Mouse (Mus musculus): ENCODE measurements at regions not wholly inside any gene's neighbourhood (a gene's known extent, or its start where the extent isn't known, plus 50 kb on each side); places are given as distances from the start of the nearest gene placed in this dataset.
"Not testable (repeated sequence)": the region's sequence is repeated elsewhere in the genome, so short reads cannot be mapped to it uniquely, and the experiment has no call there.

GRCm38 (mm10) chr10:26570468-26570867, 182.8 kb upstream of the Arhgap18 start:
- Histone ChIP-seq H3K27me3 (ENCODE audit: control insufficient read depth, insufficient read depth, low read length) (no peaks in the 10 kb centered on the region), H3K9ac (replicated peaks) (no peak overlapping the region), H3K4me1 (replicated peaks; ENCODE audit: control insufficient read depth in 2 of 2, insufficient read depth in 2 of 2, low read length in 1 of 2) (no peaks in the 10 kb centered on the region), H3K4me3 (ENCODE audit: insufficient read depth in 1 of 2, low read depth in 2 of 2, low read length in 2 of 2) (no peak overlapping the region), H3K4me2 (ENCODE audit: low read depth) (no peak overlapping the region), H3K36me3 (replicated peaks; ENCODE audit: control insufficient read depth, insufficient read depth, low read depth) (no peaks in the 10 kb centered on the region), H3K9me3 (ENCODE audit: control insufficient read depth, low read length) (no peaks in the 10 kb centered on the region), H3K27ac (no peak overlapping the region)
- 70% methylated on average over 5 of the region's 5 CpGs for WGBS (ENCODE audit: insufficient replicate concordance)
- TF ChIP-seq EP300 (IDR thresholded peaks at IDR 0.05; ENCODE audit: low read depth) (no peak), CTCF (IDR thresholded peaks at IDR 0.05; ENCODE audit: low read depth) (no peak)
- ATAC-seq (ENCODE audit: insufficient read depth) (no peak), DNase-seq (ENCODE audit: low read depth in 3 of 3, low spot score in 3 of 3) (no peak)

DNA sequence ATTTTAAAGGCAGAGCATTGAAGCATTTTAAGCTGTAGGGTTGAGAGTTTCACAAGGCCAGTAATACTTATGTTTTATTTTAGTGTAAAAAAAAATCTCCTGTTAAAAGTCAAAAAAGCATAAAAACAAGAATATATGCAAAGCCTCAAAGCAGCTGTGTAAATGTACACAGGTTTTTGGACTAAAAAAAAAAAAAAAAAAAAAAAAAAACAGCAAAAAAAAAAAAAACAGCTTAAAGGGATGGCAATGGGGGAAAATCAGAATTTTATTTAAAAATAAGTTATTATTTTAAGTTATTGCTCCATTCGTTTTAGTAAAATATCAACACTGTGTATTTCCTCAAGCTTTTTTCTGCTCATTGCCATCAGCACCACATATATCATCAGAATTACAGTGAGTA, 181.8 kb upstream of the Arhgap18 start:
- WGBS (ENCODE audit: insufficient replicate concordance), result 54% methylated on average over 1 of the region's 1 CpGs
- Histone ChIP-seq H3K4me1 (replicated peaks; ENCODE audit: control insufficient read depth in 2 of 2, insufficient read depth in 2 of 2, low read length in 1 of 2) (no peaks in the 10 kb centered on the region), H3K36me3 (replicated peaks; ENCODE audit: control insufficient read depth, insufficient read depth, low read depth) (no peaks in the 10 kb centered on the region), H3K4me2 (ENCODE audit: low read depth) (no peak overlapping the region), H3K9me3 (ENCODE audit: control insufficient read depth, low read length) (no peaks in the 10 kb centered on the region), H3K27me3 (ENCODE audit: control insufficient read depth, insufficient read depth, low read length) (no peaks in the 10 kb centered on the region), H3K9ac (replicated peaks) (no peak overlapping the region), H3K27ac (no peak overlapping the region), H3K4me3 (ENCODE audit: insufficient read depth in 1 of 2, low read depth in 2 of 2, low read length in 2 of 2) (no peak overlapping the region)
- TF ChIP-seq CTCF (IDR thresholded peaks at IDR 0.05; ENCODE audit: low read depth), result no peak
- no peak for TF ChIP-seq EP300 (IDR thresholded peaks at IDR 0.05; ENCODE audit: low read depth)
- DNase-seq (ENCODE audit: low read depth in 3 of 3, low spot score in 3 of 3) (no peak), ATAC-seq (ENCODE audit: insufficient read depth) (no peak)

- H3K9me3 ChIP-seq (ENCODE audit: control insufficient read depth, low read length), result no peaks in the 10 kb centered on the region
- H3K4me1 ChIP-seq (replicated peaks; ENCODE audit: control insufficient read depth in 2 of 2, insufficient read depth in 2 of 2, low read length in 1 of 2), result no peaks in the 10 kb centered on the region
- TF ChIP-seq CTCF (IDR thresholded peaks at IDR 0.05; ENCODE audit: low read depth), result no peak
- TF ChIP-seq EP300 (IDR thresholded peaks at IDR 0.05; ENCODE audit: low read depth), result no peak
- ATAC-seq (ENCODE audit: insufficient read depth), result no peak
- no peak overlapping the region for H3K4me2 ChIP-seq (ENCODE audit: low read depth)
- 44% methylated on average over 3 of the region's 3 CpGs for WGBS (ENCODE audit: insufficient replicate concordance)
- H3K27me3 ChIP-seq (ENCODE audit: control insufficient read depth, insufficient read depth, low read length), result no peaks in the 10 kb centered on the region
- no peaks in the 10 kb centered on the region for H3K36me3 ChIP-seq (replicated peaks; ENCODE audit: control insufficient read depth, insufficient read depth, low read depth)
- DNase-seq (ENCODE audit: low read depth in 3 of 3, low spot score in 3 of 3), result no peak
- no peak overlapping the region for H3K27ac ChIP-seq
- H3K4me3 ChIP-seq (ENCODE audit: insufficient read depth in 1 of 2, low read depth in 2 of 2, low read length in 2 of 2), result no peak overlapping the region
- H3K9ac ChIP-seq (replicated peaks), result no peak overlapping the region
Observed at GRCm38 (mm10) chr10:26576153-26576552, 177.1 kb upstream of the Arhgap18 start.

DNA sequence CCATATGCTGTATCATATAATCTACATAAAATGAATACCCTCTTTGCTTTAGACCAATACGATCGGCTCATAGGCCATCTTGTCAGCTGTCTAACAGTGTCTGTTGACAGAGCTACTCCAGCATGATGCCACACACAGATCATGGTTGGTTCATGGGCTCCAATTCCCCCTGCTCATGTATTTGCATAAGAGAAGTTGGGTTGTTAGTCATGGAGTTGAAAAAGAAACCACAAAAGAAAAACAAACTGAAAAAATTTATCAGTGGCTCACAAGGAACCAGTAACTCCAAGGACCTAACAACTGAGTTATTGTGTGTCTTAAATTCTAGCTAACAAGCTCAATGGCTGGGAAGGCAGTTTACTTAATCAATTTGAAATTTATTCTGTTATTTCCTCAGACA, 176.1 kb upstream of the Arhgap18 start:
- DNase-seq (ENCODE audit: low read depth in 3 of 3, low spot score in 3 of 3) (no peak), ATAC-seq (ENCODE audit: insufficient read depth) (no peak)
- no peak overlapping the region for H3K4me3 ChIP-seq (ENCODE audit: insufficient read depth in 1 of 2, low read depth in 2 of 2, low read length in 2 of 2)
- no peak overlapping the region for H3K4me2 ChIP-seq (ENCODE audit: low read depth)
- no peaks in the 10 kb centered on the region for H3K9me3 ChIP-seq (ENCODE audit: control insufficient read depth, low read length)
- no peak for TF ChIP-seq CTCF (IDR thresholded peaks at IDR 0.05; ENCODE audit: low read depth)
- TF ChIP-seq EP300 (IDR thresholded peaks at IDR 0.05; ENCODE audit: low read depth), result no peak
- 75% methylated on average over 2 of the region's 2 CpGs for WGBS (ENCODE audit: insufficient replicate concordance)
- no peaks in the 10 kb centered on the region for H3K27me3 ChIP-seq (ENCODE audit: control insufficient read depth, insufficient read depth, low read length)
- no peak overlapping the region for H3K27ac ChIP-seq
- H3K9ac ChIP-seq (replicated peaks), result no peak overlapping the region
- H3K36me3 ChIP-seq (replicated peaks; ENCODE audit: control insufficient read depth, insufficient read depth, low read depth), result no peaks in the 10 kb centered on the region
- H3K4me1 ChIP-seq (replicated peaks; ENCODE audit: control insufficient read depth in 2 of 2, insufficient read depth in 2 of 2, low read length in 1 of 2), result no peaks in the 10 kb centered on the region

DNA sequence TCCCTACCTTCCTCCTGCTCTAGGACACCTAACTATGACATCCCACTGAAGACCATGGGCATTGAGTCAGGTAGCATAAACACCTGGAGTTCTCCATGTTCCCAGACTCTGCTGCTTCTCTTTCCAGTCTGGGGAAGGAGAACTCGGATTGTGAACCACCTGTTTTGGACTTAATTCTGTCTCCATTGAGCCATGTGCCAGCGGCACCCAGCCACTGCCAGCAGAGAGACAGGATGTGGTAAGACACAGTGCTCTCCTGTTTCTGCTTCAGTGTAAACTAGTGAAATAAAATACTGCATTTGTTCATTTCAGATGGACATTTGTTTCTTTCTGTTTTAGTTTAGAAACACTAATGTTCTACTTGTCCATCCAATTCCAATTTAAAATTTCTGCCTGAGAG, 168.1 kb upstream of the Arhgap18 start:
- H3K27me3 ChIP-seq (ENCODE audit: control insufficient read depth, insufficient read depth, low read length), result no peaks in the 10 kb centered on the region
- no peaks in the 10 kb centered on the region for H3K4me1 ChIP-seq (replicated peaks; ENCODE audit: control insufficient read depth in 2 of 2, insufficient read depth in 2 of 2, low read length in 1 of 2)
- ATAC-seq (ENCODE audit: insufficient read depth), result no peak
- H3K27ac ChIP-seq, result no peak overlapping the region
- H3K9ac ChIP-seq (replicated peaks), result no peak overlapping the region
- DNase-seq (ENCODE audit: low read depth in 3 of 3, low spot score in 3 of 3), result no peak
- no peaks in the 10 kb centered on the region for H3K36me3 ChIP-seq (replicated peaks; ENCODE audit: control insufficient read depth, insufficient read depth, low read depth)
- TF ChIP-seq CTCF (IDR thresholded peaks at IDR 0.05; ENCODE audit: low read depth) (no peak), EP300 (IDR thresholded peaks at IDR 0.05; ENCODE audit: low read depth) (no peak)
- no peaks in the 10 kb centered on the region for H3K9me3 ChIP-seq (ENCODE audit: control insufficient read depth, low read length)
- 40% methylated on average over 2 of the region's 2 CpGs for WGBS (ENCODE audit: insufficient replicate concordance)
- H3K4me2 ChIP-seq (ENCODE audit: low read depth), result no peak overlapping the region
- H3K4me3 ChIP-seq (ENCODE audit: insufficient read depth in 1 of 2, low read depth in 2 of 2, low read length in 2 of 2), result no peak overlapping the region

DNA sequence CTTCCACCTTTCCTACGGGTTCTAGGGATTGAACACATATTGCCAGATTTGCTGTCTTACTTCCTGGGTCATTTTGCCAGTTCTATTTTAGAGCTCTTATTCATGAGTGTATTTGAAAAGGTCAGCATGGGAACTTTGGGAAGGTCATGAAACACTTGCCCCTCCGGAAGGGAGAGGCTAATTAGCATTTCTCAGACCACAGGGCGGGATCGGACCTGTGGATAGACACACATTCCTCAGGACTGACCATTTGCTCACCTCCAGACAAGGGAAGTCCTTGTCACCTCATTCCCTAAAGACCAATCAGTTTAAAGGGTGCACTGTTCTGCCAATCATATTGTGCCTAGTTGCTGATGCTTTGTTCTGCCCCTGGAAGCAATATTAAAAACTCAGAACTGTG, 146.1 kb upstream of the Arhgap18 start:
- not testable (repeated sequence) for H3K27me3 ChIP-seq (ENCODE audit: control insufficient read depth, insufficient read depth, low read length); H3K36me3 ChIP-seq (replicated peaks; ENCODE audit: control insufficient read depth, insufficient read depth, low read depth); H3K9me3 ChIP-seq (ENCODE audit: control insufficient read depth, low read length); ATAC-seq (ENCODE audit: insufficient read depth); H3K4me1 ChIP-seq (replicated peaks; ENCODE audit: control insufficient read depth in 2 of 2, insufficient read depth in 2 of 2, low read length in 1 of 2); H3K27ac ChIP-seq; H3K4me3 ChIP-seq (ENCODE audit: insufficient read depth in 1 of 2, low read depth in 2 of 2, low read length in 2 of 2); H3K9ac ChIP-seq (replicated peaks); H3K4me2 ChIP-seq (ENCODE audit: low read depth); DNase-seq (ENCODE audit: low read depth in 3 of 3, low spot score in 3 of 3)
- 59% methylated on average over 4 of the region's 4 CpGs for WGBS (ENCODE audit: insufficient replicate concordance)

All from liver, embryonic 14.5 days (tissue).